Mouse (Mus musculus) right cerebral cortex, adult 2 months (tissue): ENCODE measurements around the gene Gm8978.
A peak's percentile ranks its signal among the peaks of the same experiment; 100 is the strongest.
"Not testable (repeated sequence)": the region's sequence is repeated elsewhere in the genome, so short reads cannot be mapped to it uniquely, and the experiment has no call there.

Experiments used
- DNase-seq, 2 experiments: peaks; one replicate each; pipeline ENCODE4 v3.0.0; 2021 to 2022; ENCODE audit warnings: low spot score in 2 of 2

Gene Gm8978

GRCm38 (mm10) chr19:33625152-33625551 lies at the start of gene Gm8978:
Gene Gm8978 (minus strand): TSS chr19:33625252.
- not testable (repeated sequence) for DNase-seq

GRCm38 (mm10) chr19:33589626-33590302 lies 35.3 kb downstream of the Gm8978 start:
- DNase-seq = peak; percentile 39 to 59

GRCm38 (mm10) chr19:33568551-33568950 lies 56.5 kb downstream of the Gm8978 start:
- not testable (repeated sequence) for DNase-seq
